Mouse (Mus musculus): Measurements from ENCODE around the gene Gzme. TPM values are rescaled to one million over a fixed set of nuclear protein-coding genes. Genes with fewer than 3 reads are reported as not detected.
A peak's percentile ranks its signal among the peaks of the same experiment; 100 is the strongest.
"Not testable (repeated sequence)": the region's sequence is repeated elsewhere in the genome, so short reads cannot be mapped to it uniquely, and the experiment has no call there.

The Gzme gene
- polyA plus RNA-seq (2015; fragmentation: Nextera tagmentation; extraction: Ambion mirVana), result not detected in 2 replicates

- no peaks in the 10 kb centered on the region for H3K36me3 ChIP-seq (ENCODE audit: control insufficient read depth, insufficient read depth, low read length)
- H3K4me3 ChIP-seq (ENCODE audit: low read depth, low read length), result no peak within 1 kb of the TSS
- no peaks in the 10 kb centered on the region for H3K4me1 ChIP-seq (replicated peaks; ENCODE audit: control insufficient read depth, insufficient read depth)
- no peak within 1 kb of the TSS for H3K27ac ChIP-seq (replicated peaks)
- no peak within 1 kb of the TSS for H3K4me2 ChIP-seq (replicated peaks; ENCODE audit: low read depth)
- H3K27me3 ChIP-seq (ENCODE audit: control insufficient read depth, insufficient read depth, low read length), result no peaks in the 10 kb centered on the region
- ATAC-seq (ENCODE audit: low FRiP score, low TSS enrichment) (no peak), DNase-seq (ENCODE audit: low spot score) (no peak)
- no peak for TF ChIP-seq EP300 (optimal IDR thresholded peaks at IDR 0.05)
- H3K9ac ChIP-seq (ENCODE audit: low read length), result no peak within 1 kb of the TSS
- H3K9me3 ChIP-seq (ENCODE audit: control insufficient read depth, low read length), result no peaks in the 10 kb centered on the region
Observed at GRCm38 (mm10) chr14:56120525-56120924, at the start of gene Gzme. Gene Gzme (minus strand): TSS chr14:56120625.

- H3K36me3 ChIP-seq (ENCODE audit: control insufficient read depth, insufficient read depth, low read length), result no peaks in the 10 kb centered on the region
- TF ChIP-seq CTCF (IDR thresholded peaks at IDR 0.05; ENCODE audit: low read depth) (no peak), EP300 (optimal IDR thresholded peaks at IDR 0.05) (no peak)
- no peaks in the 10 kb centered on the region for H3K9me3 ChIP-seq (ENCODE audit: control insufficient read depth, low read length)
Observed at GRCm38 (mm10) chr14:56168009-56168408, 47.6 kb upstream of the Gzme start.

GRCm38 (mm10) chr14:56162109-56162508, 41.7 kb upstream of the Gzme start:
- 77% methylated on average over 2 of the region's 2 CpGs for WGBS
- TF ChIP-seq CTCF (IDR thresholded peaks at IDR 0.05; ENCODE audit: low read depth), result no peak
- no peak for TF ChIP-seq EP300 (optimal IDR thresholded peaks at IDR 0.05)
- no peak for ATAC-seq (ENCODE audit: low FRiP score, low TSS enrichment)
- Histone ChIP-seq H3K4me2 (replicated peaks; ENCODE audit: low read depth) (no peak overlapping the region), H3K36me3 (ENCODE audit: control insufficient read depth, insufficient read depth, low read length) (no peaks in the 10 kb centered on the region), H3K4me3 (ENCODE audit: low read depth, low read length) (no peak overlapping the region), H3K27me3 (ENCODE audit: control insufficient read depth, insufficient read depth, low read length) (no peaks in the 10 kb centered on the region), H3K9me3 (ENCODE audit: control insufficient read depth, low read length) (no peaks in the 10 kb centered on the region), H3K27ac (replicated peaks) (no peak overlapping the region), H3K9ac (ENCODE audit: low read length) (no peak overlapping the region), H3K4me1 (replicated peaks; ENCODE audit: control insufficient read depth, insufficient read depth) (no peaks in the 10 kb centered on the region)
- DNase-seq (ENCODE audit: low spot score), result no peak

More at GRCm38 (mm10) chr14:56168009-56168408, 47.6 kb upstream of the Gzme start:
- Histone ChIP-seq H3K27me3 (ENCODE audit: control insufficient read depth, insufficient read depth, low read length) (no peaks in the 10 kb centered on the region), H3K4me2 (replicated peaks; ENCODE audit: low read depth) (no peak overlapping the region), H3K4me1 (replicated peaks; ENCODE audit: control insufficient read depth, insufficient read depth) (no peaks in the 10 kb centered on the region), H3K4me3 (ENCODE audit: low read depth, low read length) (no peak overlapping the region), H3K27ac (replicated peaks) (no peak overlapping the region), H3K9ac (ENCODE audit: low read length) (no peak overlapping the region)
- WGBS, result 70% methylated on average over 6 of the region's 6 CpGs
- ATAC-seq (ENCODE audit: low FRiP score, low TSS enrichment), result no peak
- DNase-seq (ENCODE audit: low spot score), result no peak

- H3K36me3 ChIP-seq (ENCODE audit: control insufficient read depth, insufficient read depth, low read length); H3K9me3 ChIP-seq (ENCODE audit: control insufficient read depth, low read length); H3K4me1 ChIP-seq (replicated peaks; ENCODE audit: control insufficient read depth, insufficient read depth); H3K4me2 ChIP-seq (replicated peaks; ENCODE audit: low read depth); H3K4me3 ChIP-seq (ENCODE audit: low read depth, low read length); DNase-seq (ENCODE audit: low spot score); H3K27ac ChIP-seq (replicated peaks); H3K9ac ChIP-seq (ENCODE audit: low read length); ATAC-seq (ENCODE audit: low FRiP score, low TSS enrichment); H3K27me3 ChIP-seq (ENCODE audit: control insufficient read depth, insufficient read depth, low read length): not testable (repeated sequence)
- 75% methylated on average over 2 of the region's 2 CpGs for WGBS
Observed at GRCm38 (mm10) chr14:56159479-56159878, 39.1 kb upstream of the Gzme start, which contains the start of gene Gzmg. Gene Gzmg (minus strand): TSS chr14:56159579.

- H3K4me2 ChIP-seq (replicated peaks; ENCODE audit: low read depth), result no peak overlapping the region
- DNase-seq (ENCODE audit: low spot score) (no peak), ATAC-seq (ENCODE audit: low FRiP score, low TSS enrichment) (no peak)
- H3K4me1 ChIP-seq (replicated peaks; ENCODE audit: control insufficient read depth, insufficient read depth), result no peaks in the 10 kb centered on the region
- no peaks in the 10 kb centered on the region for H3K36me3 ChIP-seq (ENCODE audit: control insufficient read depth, insufficient read depth, low read length)
- H3K9me3 ChIP-seq (ENCODE audit: control insufficient read depth, low read length), result no peaks in the 10 kb centered on the region
- no peak overlapping the region for H3K9ac ChIP-seq (ENCODE audit: low read length)
- 66% methylated on average over 2 of the region's 2 CpGs for WGBS
- no peak overlapping the region for H3K27ac ChIP-seq (replicated peaks)
- no peaks in the 10 kb centered on the region for H3K27me3 ChIP-seq (ENCODE audit: control insufficient read depth, insufficient read depth, low read length)
- peak; percentile 43 for TF ChIP-seq CTCF (IDR thresholded peaks at IDR 0.05; ENCODE audit: low read depth)
- no peak for TF ChIP-seq EP300 (optimal IDR thresholded peaks at IDR 0.05)
- no peak overlapping the region for H3K4me3 ChIP-seq (ENCODE audit: low read depth, low read length)
Observed at GRCm38 (mm10) chr14:56155340-56155739, 34.9 kb upstream of the Gzme start.

- not testable (repeated sequence) for DNase-seq (ENCODE audit: low spot score); H3K9me3 ChIP-seq (ENCODE audit: control insufficient read depth, low read length); H3K4me3 ChIP-seq (ENCODE audit: low read depth, low read length); H3K36me3 ChIP-seq (ENCODE audit: control insufficient read depth, insufficient read depth, low read length); H3K27me3 ChIP-seq (ENCODE audit: control insufficient read depth, insufficient read depth, low read length); H3K27ac ChIP-seq (replicated peaks); H3K9ac ChIP-seq (ENCODE audit: low read length); H3K4me2 ChIP-seq (replicated peaks; ENCODE audit: low read depth); ATAC-seq (ENCODE audit: low FRiP score, low TSS enrichment); H3K4me1 ChIP-seq (replicated peaks; ENCODE audit: control insufficient read depth, insufficient read depth)
- WGBS, result 73% methylated on average over 1 of the region's 1 CpGs
Observed at GRCm38 (mm10) chr14:56133675-56134074, 13.2 kb upstream of the Gzme start.

GRCm38 (mm10) chr14:56132508-56132907, 12.1 kb upstream of the Gzme start, which contains the start of gene Gzmd:
Gene Gzmd (minus strand): TSS chr14:56132608.
- not testable (repeated sequence) for DNase-seq (ENCODE audit: low spot score)
- 74% methylated on average over 2 of the region's 2 CpGs for WGBS

More at GRCm38 (mm10) chr14:56132508-56132907, 12.1 kb upstream of the Gzme start, which contains the start of gene Gzmd:
- not testable (repeated sequence) for H3K4me3 ChIP-seq (ENCODE audit: low read depth, low read length); H3K27me3 ChIP-seq (ENCODE audit: control insufficient read depth, insufficient read depth, low read length); H3K9me3 ChIP-seq (ENCODE audit: control insufficient read depth, low read length); H3K9ac ChIP-seq (ENCODE audit: low read length); H3K36me3 ChIP-seq (ENCODE audit: control insufficient read depth, insufficient read depth, low read length); H3K4me1 ChIP-seq (replicated peaks; ENCODE audit: control insufficient read depth, insufficient read depth); H3K27ac ChIP-seq (replicated peaks); ATAC-seq (ENCODE audit: low FRiP score, low TSS enrichment); H3K4me2 ChIP-seq (replicated peaks; ENCODE audit: low read depth)
